Mouse (Mus musculus) kidney, adult 8-10 months (tissue): Measurements from ENCODE around the gene Ccdc88c.

Experiments
- DNase-seq, 2 experiments: peaks; one replicate each; pipeline ENCODE4 v3.0.0; 2022

The Ccdc88c gene

GRCm38 (mm10) chr12:100996378-100996898 is 32.4 kb downstream of the Ccdc88c start:
- peak; percentile 47 to 71 for DNase-seq

GRCm38 (mm10) chr12:100995607-100996377 is 33.1 kb downstream of the Ccdc88c start:
- DNase-seq: peak; percentile 72 to 73

GRCm38 (mm10) chr12:100994140-100995015 is 34.5 kb downstream of the Ccdc88c start:
- DNase-seq: no peak

- DNase-seq: no peak
These were observed 35.7 kb downstream of the Ccdc88c start for GRCm38 (mm10) chr12:100993146-100993545.

GRCm38 (mm10) chr12:100992505-100992904 is 36.4 kb downstream of the Ccdc88c start:
- DNase-seq: no peak

GRCm38 (mm10) chr12:100991119-100991518 is 37.7 kb downstream of the Ccdc88c start:
- no peak for DNase-seq

GRCm38 (mm10) chr12:100990291-100990690 is 38.6 kb downstream of the Ccdc88c start:
- DNase-seq: no peak

- DNase-seq: no peak
These were observed 39.0 kb downstream of the Ccdc88c start for GRCm38 (mm10) chr12:100989780-100990288.

- no peak for DNase-seq
These were observed 40.3 kb downstream of the Ccdc88c start for GRCm38 (mm10) chr12:100988324-100989130.

GRCm38 (mm10) chr12:100986423-100986822 is 42.4 kb downstream of the Ccdc88c start:
- no peak for DNase-seq

GRCm38 (mm10) chr12:100985793-100986157 is 43.1 kb downstream of the Ccdc88c start:
- DNase-seq: no peak

- no peak for DNase-seq
These were observed 43.6 kb downstream of the Ccdc88c start for GRCm38 (mm10) chr12:100985050-100985792.

GRCm38 (mm10) chr12:100983565-100983964 is 45.3 kb downstream of the Ccdc88c start:
- no peak for DNase-seq

GRCm38 (mm10) chr12:100982217-100982616 is 46.6 kb downstream of the Ccdc88c start:
- DNase-seq: no peak

GRCm38 (mm10) chr12:100980551-100981008 is 48.3 kb downstream of the Ccdc88c start:
- DNase-seq: no peak

GRCm38 (mm10) chr12:100979616-100980015 is 49.2 kb downstream of the Ccdc88c start:
- no peak for DNase-seq

- no peak for DNase-seq
These were observed 50.7 kb downstream of the Ccdc88c start for GRCm38 (mm10) chr12:100977958-100978725.

- DNase-seq: no peak
These were observed 51.3 kb downstream of the Ccdc88c start for GRCm38 (mm10) chr12:100977551-100977950.

- DNase-seq: no peak
These were observed 59.0 kb downstream of the Ccdc88c start for GRCm38 (mm10) chr12:100969808-100970207.

GRCm38 (mm10) chr12:100967383-100967782 is 61.5 kb downstream of the Ccdc88c start:
- no peak for DNase-seq

GRCm38 (mm10) chr12:100966253-100966652 is 62.6 kb downstream of the Ccdc88c start:
- DNase-seq: no peak
